Mouse (Mus musculus) heart, embryonic 14.5 days (tissue): ENCODE measurements at regions not wholly inside any gene's neighbourhood (a gene's known extent, or its start where the extent isn't known, plus 50 kb on each side); places are given as distances from the start of the nearest gene placed in this dataset.

Experiments
- ATAC-seq: fragments of 200-750 bp; cut with Nextera tagmentation; 2 replicates; pipeline ENCODE4 v1.8.0; 2017; ENCODE audit warnings: low read depth, moderate TSS enrichment; ENCODE audit not compliant: insufficient number of reproducible peaks, insufficient read depth, low FRiP score
- H3K27ac ChIP-seq, 2 experiments: fragments of 200-500 bp in 1 of 2; fragments of 300-500 bp in 1 of 2; sonication (generic) in 1 of 2; replicated peaks in 1 of 2; 2 replicates each; pipeline ENCODE4 v1.5.1; 2012 to 2014; ENCODE audit warnings: low read depth in 2 of 2, low read length in 2 of 2, control low read depth in 1 of 2, mild to moderate bottlenecking in 1 of 2, mixed read lengths in 1 of 2; ENCODE audit not compliant: control insufficient read depth in 1 of 2, insufficient read depth in 1 of 2
- H3K27me3 ChIP-seq: fragments of 300-500 bp; sonication (generic); 2 replicates; pipeline ENCODE4 v1.6.1; 2014; ENCODE audit warnings: mild to moderate bottlenecking, low read length, control low read depth; ENCODE audit not compliant: control insufficient read depth, insufficient read depth
- H3K36me3 ChIP-seq: fragments of 300-500 bp; sonication (generic); 2 replicates; pipeline ENCODE4 v1.6.1; 2014; ENCODE audit warnings: mild to moderate bottlenecking, control low read depth, low read length, mixed read lengths; ENCODE audit not compliant: control insufficient read depth, insufficient read depth
- H3K4me1 ChIP-seq, 2 experiments: fragments of 200-500 bp in 1 of 2; fragments of 300-500 bp in 1 of 2; sonication (generic) in 1 of 2; 2 replicates each; pipeline ENCODE4 v1.6.1; 2012 to 2014; ENCODE audit warnings: low read length in 2 of 2, control low read depth in 1 of 2, mixed read lengths in 1 of 2; ENCODE audit not compliant: control insufficient read depth in 2 of 2, insufficient read depth in 2 of 2
- H3K4me2 ChIP-seq: fragments of 300-500 bp; sonication (generic); 2 replicates; pipeline ENCODE4 v1.6.1; 2014; ENCODE audit warnings: mild to moderate bottlenecking, low read length
- H3K4me3 ChIP-seq, 2 experiments: fragments of 200-500 bp in 1 of 2; fragments of 300-500 bp in 1 of 2; sonication (generic) in 1 of 2; 2 replicates each; pipeline ENCODE4 v1.5.1; 2012 to 2014; ENCODE audit warnings: low read length in 2 of 2, mild to moderate bottlenecking in 2 of 2, control low read depth in 1 of 2, low read depth in 1 of 2, moderate library complexity in 1 of 2; ENCODE audit not compliant: control insufficient read depth in 1 of 2, insufficient read depth in 1 of 2
- H3K9ac ChIP-seq: fragments of 300-500 bp; sonication (generic); 2 replicates; pipeline ENCODE4 v1.6.1; 2014; ENCODE audit warnings: mild to moderate bottlenecking, low read length
- H3K9me3 ChIP-seq: fragments of 300-500 bp; sonication (generic); 2 replicates; pipeline ENCODE4 v1.6.1; 2016; ENCODE audit warnings: low read length, control low read depth; ENCODE audit not compliant: control insufficient read depth
- WGBS: fragments of 180-500 bp; shearing (Covaris S2); extraction: QIAGEN DNeasy Blood & Tissue Kit; methylation state at CpG from one replicate; pipeline ENCODE4 v1.1.7; 2014; 5-methylcytosine and 5-hydroxymethylcytosine counted together

- no peak overlapping the region for H3K4me2 ChIP-seq
- WGBS: 45% methylated on average over 2 of the region's 2 CpGs
- H3K27ac ChIP-seq: no peak overlapping the region
- H3K9me3 ChIP-seq: no peaks in the 10 kb centered on the region
- H3K36me3 ChIP-seq: no peaks in the 10 kb centered on the region
- no peak overlapping the region for H3K9ac ChIP-seq
- peaks cover 5 to 8% of the 10 kb centered on the region in 2 experiments; a peak in 3 of 4 replicates for H3K4me1 ChIP-seq
- ATAC-seq: no peak
- H3K4me3 ChIP-seq: no peak overlapping the region
- no peaks in the 10 kb centered on the region for H3K27me3 ChIP-seq
These were observed 60.2 kb upstream of the Cd34 start for GRCm38 (mm10) chr1:194878440-194878839.

DNA sequence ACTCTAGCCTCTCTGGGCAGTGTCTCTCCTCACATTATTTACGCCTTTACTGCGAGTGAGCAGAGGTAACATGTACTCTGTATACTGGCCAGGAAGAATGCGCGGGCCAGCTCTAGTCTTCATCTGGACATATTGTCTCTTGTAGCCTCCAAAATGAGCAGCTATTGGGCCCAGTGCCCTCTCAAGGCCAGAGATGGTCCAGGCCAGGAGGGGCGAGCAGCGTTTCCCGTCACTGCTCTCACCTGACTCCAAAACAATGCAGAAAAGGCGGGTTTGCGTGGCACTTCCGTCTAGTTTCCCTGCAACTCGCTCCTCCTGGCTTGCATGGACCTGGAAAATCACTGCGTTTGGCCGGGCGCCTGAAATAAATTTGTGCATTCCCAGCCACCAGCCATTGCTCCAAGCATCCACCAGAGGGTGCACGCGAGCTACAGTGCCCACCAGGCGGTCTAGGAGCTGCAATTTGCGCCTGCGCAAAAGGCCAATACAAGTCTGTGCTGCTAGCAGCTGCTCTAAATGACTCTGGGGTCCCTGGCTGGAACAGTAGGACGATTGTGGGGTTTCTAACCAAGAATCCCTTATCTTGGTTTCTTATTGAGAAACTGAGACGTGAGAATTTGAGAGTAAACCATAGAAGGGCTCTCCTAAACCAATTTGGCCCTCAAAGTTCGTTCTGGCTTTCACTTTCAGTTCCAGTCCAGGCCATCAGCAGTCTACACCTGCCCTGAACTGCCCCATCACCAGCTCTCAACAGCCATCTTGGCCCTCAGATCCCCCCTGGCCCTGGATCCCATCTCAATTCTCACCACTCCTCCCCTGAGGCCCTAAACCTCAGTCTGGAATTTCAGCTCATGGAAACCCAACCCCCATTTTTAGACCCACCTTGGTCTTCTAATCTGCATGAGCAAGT, 59.0 kb upstream of the Cd34 start:
- WGBS: 20% methylated on average over 22 of the region's 22 CpGs
- no peaks in the 10 kb centered on the region for H3K27me3 ChIP-seq
- H3K36me3 ChIP-seq: no peaks in the 10 kb centered on the region
- peak; percentile 76 for ATAC-seq
- H3K27ac ChIP-seq: 0 out of 4 replicates have a peak overlapping the region, but pooled peaks of 1 of the 2 experiments have one; percentile 48
- H3K9ac ChIP-seq: peak overlapping the region; percentile 66
- H3K4me2 ChIP-seq: peak overlapping the region; percentile 61
- no peaks in the 10 kb centered on the region for H3K9me3 ChIP-seq
- H3K4me3 ChIP-seq: peak overlapping the region in 1 of 2 experiments; percentile 10; a peak in 1 of 4 replicates
- peaks cover 5 to 8% of the 10 kb centered on the region in 2 experiments; a peak in 3 of 4 replicates for H3K4me1 ChIP-seq

GRCm38 (mm10) chr1:194881556-194882223, 56.9 kb upstream of the Cd34 start:
- Histone ChIP-seq H3K4me1 (peaks cover 12 to 20% of the 10 kb centered on the region in 2 experiments), H3K27me3 (no peaks in the 10 kb centered on the region), H3K27ac (no peak overlapping the region), H3K4me3 (no peak overlapping the region), H3K9ac (no peak overlapping the region), H3K4me2 (no peak overlapping the region), H3K9me3 (no peaks in the 10 kb centered on the region), H3K36me3 (no peaks in the 10 kb centered on the region)
- no peak for ATAC-seq

DNA sequence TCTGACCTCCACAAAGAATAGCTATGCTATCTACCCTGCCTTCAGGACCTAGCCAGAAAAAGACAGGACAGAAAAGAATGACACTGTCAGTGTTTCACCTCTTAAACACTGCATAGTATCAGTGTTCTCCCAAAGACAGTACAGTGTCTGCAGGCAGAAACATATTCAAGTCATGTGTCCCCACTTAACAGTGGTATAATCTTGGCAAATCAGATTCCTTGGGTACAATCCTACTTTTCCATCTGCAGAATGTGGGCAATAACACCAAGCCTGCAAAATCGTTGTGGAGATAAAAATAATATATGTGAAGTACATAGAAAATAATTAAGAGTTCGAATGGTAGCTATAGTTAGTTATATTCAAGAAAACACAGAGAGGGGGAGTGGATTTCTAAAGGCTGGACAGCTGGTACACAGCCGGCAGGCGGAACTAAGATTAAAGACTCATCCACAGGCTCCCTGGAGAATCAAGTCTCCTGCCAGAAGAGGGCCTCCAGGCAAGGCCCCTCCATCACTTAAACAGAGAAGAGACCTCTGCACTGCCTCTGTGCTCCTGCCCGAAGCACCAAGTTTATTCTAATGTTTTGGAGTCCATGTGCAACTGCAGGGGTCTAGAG, 53.4 kb upstream of the Cd34 start:
- no peak overlapping the region for H3K9ac ChIP-seq
- no peak overlapping the region for H3K4me3 ChIP-seq
- peak overlapping the region; percentile 43 to 45; a peak in 2 of 4 replicates for H3K27ac ChIP-seq
- peaks cover 7 to 12% of the 10 kb centered on the region in 2 experiments; a peak in 3 of 4 replicates for H3K4me1 ChIP-seq
- H3K27me3 ChIP-seq: no peaks in the 10 kb centered on the region
- no peak for ATAC-seq
- H3K4me2 ChIP-seq: no peak overlapping the region
- WGBS: 57% methylated on average over 5 of the region's 5 CpGs
- no peaks in the 10 kb centered on the region for H3K36me3 ChIP-seq
- H3K9me3 ChIP-seq: no peaks in the 10 kb centered on the region

GRCm38 (mm10) chr1:194885687-194886077, 52.9 kb upstream of the Cd34 start:
- H3K4me1 ChIP-seq: peaks cover 7 to 12% of the 10 kb centered on the region in 2 experiments; a peak in 3 of 4 replicates
- ATAC-seq: peak; percentile 86
- no peaks in the 10 kb centered on the region for H3K36me3 ChIP-seq
- H3K27ac ChIP-seq: peak overlapping the region; percentile 43 to 45; a peak in 2 of 4 replicates
- H3K27me3 ChIP-seq: no peaks in the 10 kb centered on the region
- no peak overlapping the region for H3K4me3 ChIP-seq
- H3K4me2 ChIP-seq: no peak overlapping the region
- WGBS: 50% methylated on average over 5 of the region's 5 CpGs
- H3K9ac ChIP-seq: no peak overlapping the region
- H3K9me3 ChIP-seq: no peaks in the 10 kb centered on the region
